Mouse (Mus musculus) urinary bladder, postnatal 25 days (tissue): ENCODE results near the gene Slc25a30.
"Not testable (repeated sequence)": the region's sequence is repeated elsewhere in the genome, so short reads cannot be mapped to it uniquely, and the experiment has no call there.

Experiments used
- DNase-seq: peaks from one replicate; pipeline ENCODE4 v3.0.0; 2022; ENCODE audit warnings: low spot score

Gene Slc25a30

GRCm38 (mm10) chr14:75786868-75787793, at the start of gene Slc25a30:
Gene Slc25a30 (minus strand): TSS chr14:75787037.
- peak; percentile 94 for DNase-seq

- no peak for DNase-seq
These were observed 49.7 kb upstream of the Slc25a30 start for GRCm38 (mm10) chr14:75836579-75836978.

- DNase-seq, result peak; percentile 59
These were observed 48.0 kb upstream of the Slc25a30 start for GRCm38 (mm10) chr14:75834739-75835381.

GRCm38 (mm10) chr14:75834251-75834738, 47.5 kb upstream of the Slc25a30 start:
- peak; percentile 43 for DNase-seq

GRCm38 (mm10) chr14:75833546-75834250, 46.9 kb upstream of the Slc25a30 start:
- DNase-seq, result no peak

- no peak for DNase-seq
These were observed 46.1 kb upstream of the Slc25a30 start for GRCm38 (mm10) chr14:75832982-75833381.

- no peak for DNase-seq
These were observed 45.2 kb upstream of the Slc25a30 start for GRCm38 (mm10) chr14:75832031-75832430.

- DNase-seq, result not testable (repeated sequence)
These were observed 43.0 kb upstream of the Slc25a30 start for GRCm38 (mm10) chr14:75829817-75830216.

- DNase-seq, result peak; percentile 87
These were observed 42.3 kb upstream of the Slc25a30 start for GRCm38 (mm10) chr14:75828866-75829806.

GRCm38 (mm10) chr14:75828221-75828620, 41.4 kb upstream of the Slc25a30 start:
- no peak for DNase-seq

- no peak for DNase-seq
These were observed 40.1 kb upstream of the Slc25a30 start for GRCm38 (mm10) chr14:75826851-75827410.

GRCm38 (mm10) chr14:75820007-75820406, 33.2 kb upstream of the Slc25a30 start:
- no peak for DNase-seq

GRCm38 (mm10) chr14:75819341-75819740, 32.5 kb upstream of the Slc25a30 start:
- no peak for DNase-seq

- DNase-seq, result no peak
These were observed 31.7 kb upstream of the Slc25a30 start for GRCm38 (mm10) chr14:75818528-75818927.

- DNase-seq, result no peak
These were observed 23.1 kb upstream of the Slc25a30 start for GRCm38 (mm10) chr14:75809931-75810330.

GRCm38 (mm10) chr14:75807800-75808199, 21.0 kb upstream of the Slc25a30 start:
- no peak for DNase-seq

GRCm38 (mm10) chr14:75797769-75798386, 11.0 kb upstream of the Slc25a30 start:
- no peak for DNase-seq

GRCm38 (mm10) chr14:75795918-75796317, 9.1 kb upstream of the Slc25a30 start:
- DNase-seq, result no peak

- no peak for DNase-seq
These were observed 7.9 kb upstream of the Slc25a30 start for GRCm38 (mm10) chr14:75794726-75795125.

- no peak for DNase-seq
These were observed 7.5 kb upstream of the Slc25a30 start for GRCm38 (mm10) chr14:75794324-75794723.
